Mouse (Mus musculus): ENCODE measurements around the gene Cyp4v3. TPM values are rescaled to one million over a fixed set of nuclear protein-coding genes. Genes with fewer than 3 reads are reported as not detected.
A peak's percentile ranks its signal among the peaks of the same experiment; 100 is the strongest.

Cyp4v3 gene
- polyA plus RNA-seq, 1 experiment from 2014 or later = 2.3 TPM

GRCm38 (mm10) chr8:45305479-45305878 is 27.5 kb downstream of the Cyp4v3 start:
- H3K4me3 ChIP-seq (replicated peaks) = no peak overlapping the region
- WGBS = 96% methylated on average over 1 of the region's 1 CpGs
- no peak overlapping the region for H3K4me2 ChIP-seq (replicated peaks)
- H3K9ac ChIP-seq (replicated peaks) = no peak overlapping the region
- H3K27ac ChIP-seq = no peak overlapping the region
- H3K36me3 ChIP-seq = no peaks in the 10 kb centered on the region
- H3K4me1 ChIP-seq (replicated peaks) = no peaks in the 10 kb centered on the region
- no peak for ATAC-seq
- H3K27me3 ChIP-seq = no peaks in the 10 kb centered on the region
- H3K9me3 ChIP-seq = no peaks in the 10 kb centered on the region

- WGBS = 95% methylated on average over 3 of the region's 3 CpGs
- H3K27ac ChIP-seq = no peak overlapping the region
Measured at GRCm38 (mm10) chr8:45304354-45304753, 28.7 kb downstream of the Cyp4v3 start.

GRCm38 (mm10) chr8:45302390-45302789 is 30.6 kb downstream of the Cyp4v3 start:
- Histone ChIP-seq H3K36me3 (no peaks in the 10 kb centered on the region), H3K4me1 (replicated peaks) (no peaks in the 10 kb centered on the region), H3K9me3 (no peaks in the 10 kb centered on the region), H3K27ac (no peak overlapping the region), H3K27me3 (no peaks in the 10 kb centered on the region), H3K4me2 (replicated peaks) (no peak overlapping the region), H3K9ac (replicated peaks) (no peak overlapping the region), H3K4me3 (replicated peaks) (no peak overlapping the region)
- WGBS = 66% methylated on average over 8 of the region's 8 CpGs
- ATAC-seq = peak; percentile 62; the same call in 1 of the 2 replicates

More at GRCm38 (mm10) chr8:45304354-45304753, 28.7 kb downstream of the Cyp4v3 start:
- Histone ChIP-seq H3K9me3 (no peaks in the 10 kb centered on the region), H3K36me3 (no peaks in the 10 kb centered on the region), H3K27me3 (no peaks in the 10 kb centered on the region), H3K4me3 (replicated peaks) (no peak overlapping the region), H3K9ac (replicated peaks) (no peak overlapping the region), H3K4me1 (replicated peaks) (no peaks in the 10 kb centered on the region), H3K4me2 (replicated peaks) (no peak overlapping the region)
- no peak for ATAC-seq

DNA sequence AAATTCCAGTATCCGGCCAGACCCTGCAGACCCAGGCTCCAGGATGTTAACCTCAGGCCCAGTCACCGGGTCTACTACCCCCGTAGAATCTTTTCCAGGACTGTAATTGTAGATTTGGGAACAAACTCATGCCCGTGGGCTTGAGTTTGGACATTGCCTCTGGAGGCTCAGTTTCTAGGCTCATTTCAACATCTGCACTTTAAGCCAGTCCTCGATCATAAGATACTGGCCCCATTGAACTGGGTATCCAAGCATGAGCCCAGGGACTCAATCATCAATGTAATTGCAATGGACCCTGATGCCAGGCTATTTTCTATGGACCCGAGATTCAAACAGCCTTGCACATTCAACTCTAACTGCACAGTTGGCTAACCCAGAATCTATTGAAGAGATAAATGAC is 37.7 kb downstream of the Cyp4v3 start:
- ATAC-seq = no peak
- Histone ChIP-seq H3K4me2 (replicated peaks) (no peak overlapping the region), H3K4me1 (replicated peaks) (no peaks in the 10 kb centered on the region), H3K4me3 (replicated peaks) (no peak overlapping the region), H3K9ac (replicated peaks) (no peak overlapping the region), H3K36me3 (no peaks in the 10 kb centered on the region), H3K27ac (no peak overlapping the region), H3K9me3 (no peaks in the 10 kb centered on the region), H3K27me3 (no peaks in the 10 kb centered on the region)
- 91% methylated on average over 6 of the region's 6 CpGs for WGBS

DNA sequence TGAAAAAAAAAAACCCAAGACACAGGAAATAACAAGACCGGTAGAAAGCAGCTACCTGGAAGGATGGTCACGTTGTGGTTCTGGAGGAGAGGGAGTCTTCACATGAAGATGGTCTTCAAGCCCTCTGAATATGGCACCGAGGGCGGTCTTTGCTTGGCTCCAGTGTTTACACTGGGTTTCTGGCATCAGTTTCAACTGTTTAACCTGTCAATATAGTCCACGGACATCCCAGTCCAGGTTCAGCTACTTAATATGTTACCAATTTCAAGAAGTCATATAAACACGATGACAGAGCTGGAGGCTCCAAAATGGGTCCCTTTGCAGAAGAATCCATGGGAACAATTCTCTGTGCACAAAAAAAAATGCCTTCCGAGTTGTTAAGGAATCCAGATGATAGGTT is 38.3 kb downstream of the Cyp4v3 start, which contains the start of gene Klkb1:
TSS of gene Klkb1 (minus strand) at position 173 of the 400 bp plus-strand sequence.
- Histone ChIP-seq H3K4me2 (replicated peaks) (no peak within 1 kb of the TSS), H3K36me3 (no peaks in the 10 kb centered on the region), H3K9me3 (no peaks in the 10 kb centered on the region), H3K27me3 (no peaks in the 10 kb centered on the region), H3K4me3 (replicated peaks) (no peak within 1 kb of the TSS), H3K9ac (replicated peaks) (no peak within 1 kb of the TSS), H3K4me1 (replicated peaks) (no peaks in the 10 kb centered on the region), H3K27ac (no peak within 1 kb of the TSS)
- no peak for ATAC-seq
- WGBS = 94% methylated on average over 7 of the region's 7 CpGs

DNA sequence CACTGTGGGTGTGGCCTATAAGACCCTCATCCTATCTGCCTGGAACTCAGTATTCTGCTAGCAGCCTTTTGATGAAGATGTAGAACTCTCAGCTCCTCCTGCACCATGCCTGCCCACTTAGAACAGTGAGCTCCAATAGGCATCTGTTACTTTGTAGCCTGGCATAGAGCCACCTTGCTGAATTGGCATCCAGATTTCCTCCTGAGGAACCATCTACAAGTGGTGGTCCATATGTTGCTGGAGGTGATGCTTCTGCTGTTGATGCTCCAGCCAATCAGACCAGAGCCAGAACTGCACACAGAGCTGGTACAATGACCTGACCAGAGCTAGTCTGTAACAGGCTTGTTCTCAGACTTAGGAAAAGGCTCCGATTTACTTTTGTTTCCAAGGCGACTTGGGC is 41.2 kb downstream of the Cyp4v3 start:
- no peaks in the 10 kb centered on the region for H3K9me3 ChIP-seq
- no peaks in the 10 kb centered on the region for H3K36me3 ChIP-seq
- H3K9ac ChIP-seq (replicated peaks) = no peak overlapping the region
- no peak for ATAC-seq
- WGBS = 86% methylated on average over 2 of the region's 2 CpGs
- H3K4me2 ChIP-seq (replicated peaks) = no peak overlapping the region
- no peaks in the 10 kb centered on the region for H3K4me1 ChIP-seq (replicated peaks)
- no peaks in the 10 kb centered on the region for H3K27me3 ChIP-seq
- H3K4me3 ChIP-seq (replicated peaks) = no peak overlapping the region
- no peak overlapping the region for H3K27ac ChIP-seq

DNA sequence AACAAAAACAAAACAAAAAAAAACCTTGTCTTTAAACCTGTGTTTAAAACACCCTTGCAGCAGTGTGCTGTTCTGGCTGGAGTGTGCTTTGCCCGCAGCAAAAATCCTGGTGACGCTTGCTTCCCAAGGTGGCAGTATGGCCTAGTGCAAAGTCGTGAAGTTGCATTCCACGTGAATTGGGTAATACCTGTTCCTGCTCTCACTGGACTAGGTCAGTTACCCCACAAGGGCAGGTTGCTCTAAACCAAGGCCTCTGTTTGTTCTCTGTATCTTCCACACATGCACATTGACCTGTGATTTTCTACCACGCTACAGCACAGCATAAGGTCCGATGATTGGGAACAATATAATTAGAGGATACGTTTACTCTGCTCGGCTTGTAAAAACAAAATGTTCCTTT is 51.4 kb downstream of the Cyp4v3 start:
- 84% methylated on average over 8 of the region's 8 CpGs for WGBS
- Histone ChIP-seq H3K4me3 (replicated peaks) (no peak overlapping the region), H3K27me3 (no peaks in the 10 kb centered on the region), H3K4me1 (replicated peaks) (no peaks in the 10 kb centered on the region), H3K9ac (replicated peaks) (no peak overlapping the region), H3K9me3 (no peaks in the 10 kb centered on the region), H3K4me2 (replicated peaks) (no peak overlapping the region), H3K27ac (no peak overlapping the region), H3K36me3 (no peaks in the 10 kb centered on the region)
- ATAC-seq = no peak

DNA sequence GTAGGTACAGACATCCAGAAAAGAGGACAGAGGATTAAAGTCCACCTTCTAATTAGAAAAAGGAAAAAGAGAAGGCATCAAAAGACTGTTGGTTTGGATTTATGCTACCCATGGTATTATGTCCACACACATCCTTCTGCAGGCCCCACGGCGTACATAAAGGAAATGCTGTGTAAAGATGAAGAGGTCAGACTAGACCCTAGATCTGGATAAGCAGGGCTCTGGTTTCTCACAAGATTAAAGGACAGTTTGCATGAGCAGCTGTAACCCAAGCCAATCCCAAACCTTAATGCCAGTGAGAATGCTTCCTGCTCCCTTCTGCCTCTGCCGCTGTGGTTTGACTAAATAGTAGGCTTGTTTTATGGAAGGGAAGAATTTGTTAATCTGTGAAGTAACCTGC is 55.6 kb downstream of the Cyp4v3 start:
- 77% methylated on average over 3 of the region's 3 CpGs for WGBS
- no peak overlapping the region for H3K27ac ChIP-seq
- ATAC-seq = no peak
- no peaks in the 10 kb centered on the region for H3K9me3 ChIP-seq
- no peak overlapping the region for H3K9ac ChIP-seq (replicated peaks)
- no peak overlapping the region for H3K4me3 ChIP-seq (replicated peaks)
- no peak overlapping the region for H3K4me2 ChIP-seq (replicated peaks)
- no peaks in the 10 kb centered on the region for H3K36me3 ChIP-seq
- H3K4me1 ChIP-seq (replicated peaks) = no peaks in the 10 kb centered on the region
- H3K27me3 ChIP-seq = no peaks in the 10 kb centered on the region

DNA sequence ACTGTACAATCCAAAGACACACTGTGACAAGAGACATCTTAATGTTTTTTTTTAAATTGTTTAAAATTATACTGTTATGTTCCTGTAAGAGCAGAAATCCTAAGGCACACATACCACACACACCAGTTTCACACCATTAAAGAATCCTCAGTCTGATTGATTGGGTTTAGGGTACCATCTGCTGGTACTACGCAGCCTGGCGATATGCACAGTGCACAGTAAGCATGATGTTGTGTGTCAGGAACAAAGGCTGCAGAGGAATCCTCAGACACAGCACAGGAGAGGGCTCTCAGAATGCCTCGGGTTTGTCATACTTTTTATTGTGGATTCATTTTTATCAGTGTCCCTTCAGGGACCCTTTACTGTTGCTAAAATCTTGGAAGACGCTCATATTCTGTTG is 58.7 kb downstream of the Cyp4v3 start:
- H3K27ac ChIP-seq = no peak overlapping the region
- no peak overlapping the region for H3K4me3 ChIP-seq (replicated peaks)
- no peak for ATAC-seq
- H3K4me2 ChIP-seq (replicated peaks) = no peak overlapping the region
- H3K4me1 ChIP-seq (replicated peaks) = no peaks in the 10 kb centered on the region
- H3K27me3 ChIP-seq = no peaks in the 10 kb centered on the region
- H3K9me3 ChIP-seq = no peaks in the 10 kb centered on the region
- no peak overlapping the region for H3K9ac ChIP-seq (replicated peaks)
- WGBS = 86% methylated on average over 4 of the region's 4 CpGs
- H3K36me3 ChIP-seq = no peaks in the 10 kb centered on the region

- no peaks in the 10 kb centered on the region; the same call in 1 of the 2 replicates for H3K9me3 ChIP-seq
- H3K4me1 ChIP-seq (replicated peaks) = no peaks in the 10 kb centered on the region
- ATAC-seq = no peak
- H3K27ac ChIP-seq = no peak overlapping the region
- H3K4me2 ChIP-seq (replicated peaks) = no peak overlapping the region
- H3K27me3 ChIP-seq = no peaks in the 10 kb centered on the region
- no peak overlapping the region for H3K4me3 ChIP-seq (replicated peaks)
- no peaks in the 10 kb centered on the region for H3K36me3 ChIP-seq
- no peak overlapping the region for H3K9ac ChIP-seq (replicated peaks)
Measured at GRCm38 (mm10) chr8:45269056-45269455, 64.0 kb downstream of the Cyp4v3 start.

- no peaks in the 10 kb centered on the region for H3K4me1 ChIP-seq (replicated peaks)
- no peak overlapping the region for H3K4me2 ChIP-seq (replicated peaks)
- H3K27me3 ChIP-seq = no peaks in the 10 kb centered on the region
- no peaks in the 10 kb centered on the region; the same call in 1 of the 2 replicates for H3K9me3 ChIP-seq
- H3K36me3 ChIP-seq = no peaks in the 10 kb centered on the region
- no peak overlapping the region for H3K27ac ChIP-seq
- no peak overlapping the region for H3K9ac ChIP-seq (replicated peaks)
- ATAC-seq = no peak
- no peak overlapping the region for H3K4me3 ChIP-seq (replicated peaks)
Measured at GRCm38 (mm10) chr8:45268485-45268884, 64.5 kb downstream of the Cyp4v3 start.

- no peaks in the 10 kb centered on the region for H3K36me3 ChIP-seq
- no peak for ATAC-seq
- no peak overlapping the region for H3K9ac ChIP-seq (replicated peaks)
- H3K27ac ChIP-seq = no peak overlapping the region
- 94% methylated on average over 4 of the region's 4 CpGs for WGBS
- no peaks in the 10 kb centered on the region for H3K4me1 ChIP-seq (replicated peaks)
- no peak overlapping the region for H3K4me3 ChIP-seq (replicated peaks)
- H3K4me2 ChIP-seq (replicated peaks) = no peak overlapping the region
- no peaks in the 10 kb centered on the region; the same call in 1 of the 2 replicates for H3K9me3 ChIP-seq
- H3K27me3 ChIP-seq = no peaks in the 10 kb centered on the region
Measured at GRCm38 (mm10) chr8:45267611-45268391, 65.2 kb downstream of the Cyp4v3 start.

DNA sequence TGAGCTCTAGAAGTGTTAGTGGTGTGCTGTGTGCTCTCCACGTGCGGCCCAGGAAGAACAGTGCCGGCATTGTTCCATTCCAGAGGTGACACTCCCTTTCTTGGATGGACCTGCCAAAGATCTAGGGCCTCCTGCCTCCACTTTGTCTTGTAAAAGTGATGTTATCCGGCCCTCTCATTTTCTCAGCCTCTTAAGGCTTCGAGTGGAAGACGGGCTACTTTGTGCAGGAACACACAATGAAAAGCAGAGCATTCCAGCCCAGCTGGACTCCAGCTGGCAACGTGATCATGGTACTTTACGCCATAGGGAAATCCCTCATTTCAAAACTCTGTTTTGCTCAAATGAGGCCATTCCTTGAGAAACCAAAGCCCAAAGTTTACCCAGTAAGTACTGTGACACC is 66.0 kb downstream of the Cyp4v3 start:
- no peak overlapping the region for H3K4me2 ChIP-seq (replicated peaks)
- WGBS = 50% methylated on average over 8 of the region's 8 CpGs
- H3K36me3 ChIP-seq = no peaks in the 10 kb centered on the region
- no peak overlapping the region for H3K27ac ChIP-seq
- no peaks in the 10 kb centered on the region for H3K27me3 ChIP-seq
- no peaks in the 10 kb centered on the region; the same call in 1 of the 2 replicates for H3K9me3 ChIP-seq
- H3K4me3 ChIP-seq (replicated peaks) = no peak overlapping the region
- ATAC-seq = no peak
- no peak overlapping the region for H3K9ac ChIP-seq (replicated peaks)
- no peaks in the 10 kb centered on the region for H3K4me1 ChIP-seq (replicated peaks)
